Mouse (Mus musculus): Measurements from ENCODE around the gene Urb2. TPM values are rescaled to one million over a fixed set of nuclear protein-coding genes. Genes with fewer than 3 reads are reported as not detected.

The Urb2 gene
- polyA plus RNA-seq, 1 experiment from 2014 or later = 4.3 TPM

DNA sequence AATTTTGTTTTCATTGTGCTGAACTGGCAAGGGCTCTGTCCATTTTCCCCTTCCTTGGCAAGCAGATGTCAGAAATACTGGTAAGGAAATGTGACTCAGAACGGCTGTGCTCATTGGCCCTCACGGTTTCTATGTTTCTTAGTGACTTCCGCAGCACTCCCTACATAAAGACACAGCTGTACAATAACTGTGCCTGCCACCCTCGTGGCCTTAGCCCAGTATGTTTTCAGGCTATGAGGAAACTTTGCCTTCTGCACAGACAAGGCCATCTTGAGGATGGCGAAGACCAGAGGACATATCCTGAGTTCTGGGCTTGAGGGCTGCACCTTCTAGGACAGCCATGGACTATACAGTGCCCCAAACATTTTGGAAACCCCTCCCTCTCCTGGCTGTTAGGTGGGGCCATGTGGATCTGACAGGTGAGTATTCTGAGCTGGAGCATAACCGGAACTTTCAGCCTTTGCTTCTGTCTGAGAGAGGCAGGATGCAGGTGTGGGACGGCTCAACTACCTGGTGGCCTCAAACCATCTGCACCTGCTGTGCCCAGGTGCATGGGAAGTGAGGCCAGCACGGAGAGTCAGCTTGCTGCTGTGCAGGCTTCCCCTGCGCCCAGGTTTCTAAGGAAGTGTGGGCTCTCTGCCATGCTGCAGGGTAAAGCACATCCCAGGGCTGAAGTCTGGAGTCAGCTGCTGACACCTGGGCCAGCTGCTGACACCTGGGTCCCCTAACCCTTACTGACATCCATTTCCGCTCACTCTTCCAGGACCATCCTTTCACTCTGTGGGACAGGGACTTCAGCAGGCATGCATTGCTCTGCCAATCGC is 35.7 kb downstream of the Urb2 start:
- H3K27me3 ChIP-seq = no peaks in the 10 kb centered on the region
- no peaks in the 10 kb centered on the region for H3K36me3 ChIP-seq
- no peak overlapping the region for H3K9ac ChIP-seq
- no peak overlapping the region for H3K4me2 ChIP-seq
- 0 out of 2 replicates have a peak, but pooled peaks cover 5% of the 10 kb centered on the region for H3K4me1 ChIP-seq
- H3K27ac ChIP-seq = no peak overlapping the region
- WGBS = 70% methylated on average over 11 of the region's 11 CpGs
- no peaks in the 10 kb centered on the region for H3K9me3 ChIP-seq
- ATAC-seq (ENCODE audit: borderline replicate concordance, extremely low read depth, low FRiP score, low TSS enrichment) = no peak
- H3K4me3 ChIP-seq = no peak overlapping the region

DNA sequence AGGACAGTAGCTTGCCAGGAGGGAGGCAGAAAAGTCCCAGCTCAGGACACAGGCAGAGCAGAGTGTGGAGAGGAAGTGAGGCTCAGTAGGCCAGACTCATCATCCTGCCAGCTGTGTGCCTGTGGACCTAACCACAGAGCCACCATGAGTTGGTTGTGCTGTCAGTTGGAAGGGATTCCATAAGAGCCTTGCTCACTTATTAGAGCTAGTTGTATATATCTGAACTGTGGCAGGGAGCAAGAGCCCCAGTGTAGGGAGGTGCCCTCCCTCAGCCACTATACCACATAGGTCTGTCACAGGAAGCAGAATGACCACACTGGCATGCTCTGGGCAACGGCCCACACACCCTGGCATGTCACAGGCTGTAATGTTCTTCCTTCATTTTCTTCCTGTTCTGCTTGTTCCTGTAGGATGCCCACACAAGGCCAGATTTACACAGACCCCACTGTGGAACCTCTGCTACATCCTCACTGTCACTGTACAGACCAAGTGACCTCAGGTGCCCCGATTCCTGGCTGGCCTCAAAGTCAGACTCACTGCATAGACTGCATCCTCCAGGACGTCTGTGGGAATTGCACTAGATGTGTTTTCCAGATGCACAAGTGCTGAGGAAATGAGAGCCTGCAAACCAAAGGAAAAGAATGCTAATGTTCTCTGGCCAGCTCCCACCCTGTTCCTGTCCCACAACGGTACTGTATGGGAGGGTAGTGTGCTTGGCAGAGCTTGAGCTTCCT is 45.2 kb downstream of the Urb2 start:
- peak overlapping the region; percentile 5; the same call in 1 of the 2 replicates for H3K27ac ChIP-seq
- WGBS = 43% methylated on average over 4 of the region's 4 CpGs
- peak; percentile 46; the same call in 1 of the 2 replicates for ATAC-seq (ENCODE audit: borderline replicate concordance, extremely low read depth, low FRiP score, low TSS enrichment)

DNA sequence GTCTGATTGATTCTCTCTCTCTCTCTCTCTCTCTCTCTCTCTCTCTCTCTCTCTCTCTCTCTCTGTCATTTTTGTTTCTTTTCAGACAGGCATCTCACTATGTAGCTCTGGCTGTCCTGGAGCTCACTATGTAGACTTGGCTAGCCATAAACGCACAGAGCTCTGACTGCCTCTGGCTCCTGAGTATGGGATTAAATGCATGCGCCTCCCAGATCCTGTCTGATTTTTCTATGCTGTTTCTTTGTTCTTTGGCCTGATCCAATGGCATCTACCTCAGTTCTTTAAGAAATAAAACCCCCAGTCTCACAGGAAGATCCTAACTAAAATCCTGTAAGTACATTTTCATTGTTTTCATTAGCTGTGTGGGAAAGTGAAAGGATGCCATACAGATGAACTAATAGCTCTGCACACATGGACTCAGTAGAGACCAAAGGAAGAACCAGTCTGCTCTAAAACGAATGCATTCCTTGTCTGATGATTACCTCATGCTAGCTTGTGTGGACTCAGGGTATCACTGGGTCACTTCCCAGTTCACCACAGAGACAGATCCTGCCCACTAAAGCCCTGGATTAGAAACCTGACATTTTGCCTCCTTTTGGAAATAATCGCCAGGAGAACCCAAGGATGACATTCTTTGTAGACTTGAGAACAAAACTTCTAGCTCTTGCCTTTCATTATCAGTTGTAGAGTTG is 45.9 kb downstream of the Urb2 start:
- H3K9me3 ChIP-seq = no peaks in the 10 kb centered on the region
- no peaks in the 10 kb centered on the region for H3K27me3 ChIP-seq
- 0 out of 2 replicates have a peak overlapping the region, but pooled peaks have one; percentile 27 for H3K27ac ChIP-seq
- ATAC-seq (ENCODE audit: borderline replicate concordance, extremely low read depth, low FRiP score, low TSS enrichment) = no peak
- H3K4me3 ChIP-seq = no peak overlapping the region
- H3K4me1 ChIP-seq = peaks cover 3% of the 10 kb centered on the region; the same call in 1 of the 2 replicates
- no peak overlapping the region for H3K4me2 ChIP-seq
- 62% methylated on average over 4 of the region's 4 CpGs for WGBS
- no peaks in the 10 kb centered on the region for H3K36me3 ChIP-seq
- no peak overlapping the region for H3K9ac ChIP-seq

More for the DNA sequence above, 45.2 kb downstream of the Urb2 start:
- H3K4me3 ChIP-seq = no peak overlapping the region
- H3K9ac ChIP-seq = no peak overlapping the region
- no peak overlapping the region for H3K4me2 ChIP-seq
- H3K27me3 ChIP-seq = no peaks in the 10 kb centered on the region
- no peaks in the 10 kb centered on the region for H3K9me3 ChIP-seq
- H3K36me3 ChIP-seq = no peaks in the 10 kb centered on the region
- peaks cover 3% of the 10 kb centered on the region; the same call in 1 of the 2 replicates for H3K4me1 ChIP-seq

DNA sequence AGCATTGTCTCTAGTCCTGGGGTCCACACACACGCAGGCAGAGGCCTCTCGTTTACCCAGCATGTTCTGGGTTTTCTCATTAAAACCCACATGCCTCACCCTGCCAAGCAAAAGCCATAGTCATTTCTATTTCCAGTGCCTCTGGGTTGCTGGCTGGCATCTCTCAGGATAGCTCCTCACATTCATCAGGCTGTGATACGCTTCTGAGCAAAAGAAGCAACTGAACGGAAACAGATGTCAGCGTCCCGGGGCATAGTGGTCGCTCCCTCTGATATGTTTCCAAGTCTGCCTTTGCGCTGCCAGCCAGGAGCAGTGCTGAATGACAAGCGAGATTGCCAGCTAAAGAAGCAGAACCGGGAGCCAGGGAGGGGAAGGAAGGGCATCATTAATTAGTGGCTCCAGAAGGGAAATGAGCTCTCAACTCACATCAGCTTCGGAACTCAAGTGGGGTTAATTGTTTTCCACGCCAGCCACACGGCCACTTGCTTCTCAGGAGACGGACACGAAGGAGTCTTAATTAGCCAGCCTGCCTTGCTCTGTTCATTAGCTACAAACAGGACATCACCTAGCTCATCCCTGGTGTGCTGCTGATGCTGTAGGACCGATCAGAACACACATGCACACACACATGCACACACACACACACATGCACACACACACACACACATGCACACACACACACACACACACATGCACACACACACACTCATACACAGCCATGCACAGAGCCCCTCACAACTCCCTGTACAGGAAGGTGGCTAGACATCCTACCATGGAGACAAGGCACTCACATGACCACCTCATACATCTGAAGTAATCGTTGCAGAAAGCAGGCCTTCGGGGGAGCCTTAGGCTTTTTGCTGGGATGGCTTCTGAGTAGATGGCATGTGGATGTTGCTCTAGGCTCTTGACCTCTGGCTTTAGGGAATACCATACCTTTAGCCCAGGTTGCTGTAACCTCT is 49.3 kb downstream of the Urb2 start:
- Histone ChIP-seq H3K27me3 (no peaks in the 10 kb centered on the region), H3K4me3 (no peak overlapping the region), H3K36me3 (no peaks in the 10 kb centered on the region), H3K4me1 (peaks cover 3% of the 10 kb centered on the region; the same call in 1 of the 2 replicates), H3K9me3 (no peaks in the 10 kb centered on the region), H3K9ac (no peak overlapping the region), H3K4me2 (no peak overlapping the region), H3K27ac (0 out of 2 replicates have a peak overlapping the region, but pooled peaks have one; percentile 18)
- no peak; the same call in 1 of the 2 replicates for ATAC-seq (ENCODE audit: borderline replicate concordance, extremely low read depth, low FRiP score, low TSS enrichment)
- 41% methylated on average over 18 of the region's 18 CpGs for WGBS

DNA sequence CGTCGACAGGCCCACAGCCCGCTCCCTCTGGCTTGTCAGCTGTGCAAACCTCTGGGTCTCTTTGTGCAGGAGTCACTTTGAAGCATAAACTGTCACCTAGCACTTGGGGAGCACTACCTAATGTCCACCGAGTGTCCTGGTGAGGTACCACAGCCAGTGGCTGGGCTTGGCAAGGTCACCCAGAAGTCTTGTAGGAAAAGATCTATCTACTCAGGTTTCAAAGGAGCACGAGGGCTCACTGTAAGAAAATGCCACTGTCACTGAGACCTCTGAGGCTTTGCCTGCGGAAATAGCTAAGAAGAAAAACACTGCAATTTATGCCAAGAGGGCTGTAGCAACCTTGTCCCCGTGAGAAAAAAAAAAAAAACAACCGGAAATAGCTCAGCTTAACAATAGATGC is 54.7 kb downstream of the Urb2 start:
- no peak overlapping the region for H3K27ac ChIP-seq
- H3K4me1 ChIP-seq = no peaks in the 10 kb centered on the region
- no peaks in the 10 kb centered on the region for H3K9me3 ChIP-seq
- no peak overlapping the region for H3K4me3 ChIP-seq
- H3K4me2 ChIP-seq = no peak overlapping the region
- no peak for ATAC-seq (ENCODE audit: borderline replicate concordance, extremely low read depth, low FRiP score, low TSS enrichment)
- 44% methylated on average over 8 of the region's 8 CpGs for WGBS
- no peaks in the 10 kb centered on the region for H3K36me3 ChIP-seq
- H3K27me3 ChIP-seq = no peaks in the 10 kb centered on the region; the same call in 1 of the 2 replicates
- H3K9ac ChIP-seq = no peak overlapping the region

DNA sequence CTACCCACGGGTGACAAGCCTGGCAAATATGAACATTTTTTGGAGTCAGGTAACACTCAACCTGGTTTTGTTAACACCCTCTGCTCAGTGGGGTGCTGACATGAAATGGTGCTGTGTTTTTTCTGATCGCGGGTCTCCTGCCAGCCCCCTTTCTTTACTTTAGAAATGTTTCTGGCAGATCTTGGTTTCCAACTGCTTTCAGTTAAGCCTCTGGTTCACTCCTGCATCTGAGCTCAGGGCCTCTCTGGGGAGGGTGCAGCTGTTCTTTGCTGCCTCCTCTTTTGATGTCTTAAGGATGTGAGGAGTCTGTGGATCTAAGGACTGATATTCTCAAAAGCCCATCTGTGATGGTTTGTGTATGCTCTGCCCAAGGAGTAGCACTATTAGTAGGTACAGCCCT is 55.1 kb downstream of the Urb2 start:
- no peaks in the 10 kb centered on the region for H3K4me1 ChIP-seq
- 48% methylated on average over 3 of the region's 3 CpGs for WGBS

DNA sequence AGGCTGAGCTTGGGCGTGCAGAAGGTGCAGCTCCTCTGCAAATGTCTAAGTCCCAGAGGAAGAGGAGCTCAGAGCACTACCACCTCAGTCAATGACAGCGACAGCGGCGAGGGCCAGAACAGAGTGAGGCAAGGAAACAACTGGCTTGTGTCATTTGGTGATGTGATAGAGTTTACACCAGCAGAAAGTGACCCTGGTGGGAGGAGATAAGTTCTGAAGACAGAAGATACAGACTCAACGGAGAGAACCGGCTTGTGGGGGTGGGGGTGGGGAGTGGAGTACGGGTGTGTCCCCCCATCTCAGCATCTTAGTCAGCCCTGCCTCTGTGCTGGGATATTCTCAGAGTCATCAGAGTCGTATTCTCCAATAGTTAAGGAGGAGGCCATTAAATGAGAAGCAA is 56.1 kb downstream of the Urb2 start:
- no peak overlapping the region for H3K9ac ChIP-seq
- no peak overlapping the region for H3K4me2 ChIP-seq
- H3K27me3 ChIP-seq = no peaks in the 10 kb centered on the region; the same call in 1 of the 2 replicates
- no peaks in the 10 kb centered on the region for H3K4me1 ChIP-seq
- no peak overlapping the region for H3K4me3 ChIP-seq
- no peaks in the 10 kb centered on the region for H3K9me3 ChIP-seq
- no peak for ATAC-seq (ENCODE audit: borderline replicate concordance, extremely low read depth, low FRiP score, low TSS enrichment)
- no peak overlapping the region for H3K27ac ChIP-seq
- H3K36me3 ChIP-seq = no peaks in the 10 kb centered on the region
- 67% methylated on average over 8 of the region's 8 CpGs for WGBS

More for the DNA sequence above, 55.1 kb downstream of the Urb2 start:
- Histone ChIP-seq H3K36me3 (no peaks in the 10 kb centered on the region), H3K4me3 (no peak overlapping the region), H3K27me3 (no peaks in the 10 kb centered on the region; the same call in 1 of the 2 replicates), H3K9ac (no peak overlapping the region), H3K9me3 (no peaks in the 10 kb centered on the region), H3K4me2 (no peak overlapping the region), H3K27ac (no peak overlapping the region)
- no peak for ATAC-seq (ENCODE audit: borderline replicate concordance, extremely low read depth, low FRiP score, low TSS enrichment)

DNA sequence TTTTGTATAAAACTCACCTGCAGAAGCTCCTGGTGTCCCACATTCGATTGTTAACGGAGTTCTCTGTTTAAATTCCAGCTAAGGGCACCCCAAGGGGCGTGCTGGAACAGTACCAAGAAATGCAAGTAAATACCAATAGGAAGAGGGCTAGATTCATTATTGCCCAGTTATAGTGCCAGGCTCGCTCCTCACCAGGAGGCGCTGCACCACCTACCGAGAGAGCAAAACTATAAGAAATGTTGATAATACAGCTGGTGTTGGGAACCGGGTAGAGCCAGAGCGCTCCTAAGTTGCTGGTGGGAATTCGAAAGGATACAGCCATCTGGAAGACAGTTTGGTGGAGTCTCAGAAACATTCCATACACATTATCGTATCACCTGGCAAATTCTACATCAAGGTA is 56.7 kb downstream of the Urb2 start:
- H3K9ac ChIP-seq = no peak overlapping the region
- no peak overlapping the region for H3K4me3 ChIP-seq
- no peak overlapping the region for H3K4me2 ChIP-seq
- H3K4me1 ChIP-seq = no peaks in the 10 kb centered on the region
- no peak for ATAC-seq (ENCODE audit: borderline replicate concordance, extremely low read depth, low FRiP score, low TSS enrichment)
- H3K36me3 ChIP-seq = no peaks in the 10 kb centered on the region
- WGBS = 79% methylated on average over 10 of the region's 10 CpGs
- no peak overlapping the region for H3K27ac ChIP-seq
- no peaks in the 10 kb centered on the region; the same call in 1 of the 2 replicates for H3K27me3 ChIP-seq
- no peaks in the 10 kb centered on the region for H3K9me3 ChIP-seq

DNA sequence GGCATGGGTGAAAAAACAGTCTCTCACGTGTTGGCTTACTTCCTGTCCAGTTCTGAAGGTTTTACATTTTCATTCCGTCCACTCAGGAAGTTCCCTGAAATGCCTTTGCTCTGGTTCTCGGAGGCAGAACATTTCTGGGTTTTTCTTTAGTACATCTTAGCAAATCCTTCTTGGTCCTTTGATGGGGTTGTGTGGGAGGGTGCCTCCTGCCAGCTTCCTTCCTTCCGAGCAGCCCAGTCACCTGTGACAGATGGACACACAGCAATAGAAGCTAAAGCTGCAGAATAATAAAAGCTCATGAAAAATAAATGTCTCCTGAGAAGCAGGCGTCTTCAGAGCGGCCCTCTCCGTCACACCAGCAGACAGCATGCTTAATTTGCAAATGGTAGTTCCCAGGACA is 57.7 kb downstream of the Urb2 start:
- Histone ChIP-seq H3K4me2 (no peak overlapping the region), H3K4me3 (no peak overlapping the region), H3K9me3 (no peaks in the 10 kb centered on the region), H3K36me3 (no peaks in the 10 kb centered on the region), H3K27ac (no peak overlapping the region), H3K9ac (no peak overlapping the region), H3K27me3 (no peaks in the 10 kb centered on the region; the same call in 1 of the 2 replicates), H3K4me1 (no peaks in the 10 kb centered on the region)
- no peak for ATAC-seq (ENCODE audit: borderline replicate concordance, extremely low read depth, low FRiP score, low TSS enrichment)
- 60% methylated on average over 7 of the region's 7 CpGs for WGBS

DNA sequence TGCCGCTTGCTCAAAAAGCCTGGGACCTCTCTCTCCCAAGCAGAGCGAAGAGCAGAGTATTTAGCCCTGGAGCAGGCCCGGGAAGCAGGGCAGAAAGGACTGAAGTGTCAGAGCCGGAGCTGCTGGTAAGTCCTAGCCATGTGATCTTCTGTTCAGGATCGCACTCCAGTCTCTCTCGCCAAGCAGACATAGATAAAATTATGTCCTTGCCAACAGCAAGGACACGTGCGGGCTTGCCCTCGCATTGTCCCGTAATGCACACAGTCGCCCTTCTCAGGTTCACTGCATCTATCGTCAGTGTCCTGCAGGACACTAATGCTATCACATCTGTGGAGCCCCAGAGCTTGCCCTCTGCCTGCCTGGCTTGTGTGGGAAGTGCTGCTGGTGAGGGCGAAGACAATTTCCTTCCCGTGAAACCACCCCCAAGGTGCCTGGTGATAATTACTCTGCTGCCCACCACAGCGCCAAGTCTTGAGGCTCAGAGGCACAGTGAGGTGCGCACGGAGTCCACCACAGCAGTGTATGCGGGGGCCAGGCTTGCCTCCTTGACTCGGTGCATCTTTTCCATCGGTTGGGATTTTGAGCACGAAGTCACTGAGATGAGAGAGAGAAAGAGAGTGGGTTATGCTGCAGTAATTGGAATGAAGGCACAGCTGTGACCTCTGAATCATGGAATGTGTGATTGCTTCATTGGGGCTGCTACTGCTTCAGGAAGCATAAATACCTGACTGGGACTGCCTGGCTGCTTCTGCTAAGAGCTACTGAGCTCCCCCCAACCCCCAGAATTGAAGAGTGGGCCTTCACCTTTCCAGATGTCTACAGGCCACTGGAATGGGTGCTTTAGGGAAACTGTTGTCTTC is 59.4 kb downstream of the Urb2 start:
- no peak overlapping the region for H3K27ac ChIP-seq
- H3K4me3 ChIP-seq = no peak overlapping the region
- no peak for ATAC-seq (ENCODE audit: borderline replicate concordance, extremely low read depth, low FRiP score, low TSS enrichment)
- no peaks in the 10 kb centered on the region for H3K9me3 ChIP-seq
- H3K36me3 ChIP-seq = no peaks in the 10 kb centered on the region
- H3K4me2 ChIP-seq = no peak overlapping the region
- no peak overlapping the region for H3K9ac ChIP-seq
- no peaks in the 10 kb centered on the region for H3K4me1 ChIP-seq
- 76% methylated on average over 21 of the region's 21 CpGs for WGBS
- H3K27me3 ChIP-seq = no peaks in the 10 kb centered on the region; the same call in 1 of the 2 replicates

Data from lung, embryonic 15.5 days (tissue).